Mouse (Mus musculus) hindbrain, embryonic 12.5 days (tissue): ENCODE measurements at regions not wholly inside any gene's neighbourhood (a gene's known extent, or its start where the extent isn't known, plus 50 kb on each side); places are given as distances from the start of the nearest gene placed in this dataset.

Source experiments
- ATAC-seq: fragments of 200-750 bp; cut with Nextera tagmentation; 2 replicates; pipeline ENCODE4 v1.8.0; 2017; ENCODE audit warnings: moderate TSS enrichment; ENCODE audit not compliant: low FRiP score
- H3K27ac ChIP-seq: fragments of 300-500 bp; sonication (generic); 2 replicates; pipeline ENCODE4 v1.5.1; 2016; ENCODE audit warnings: mild to moderate bottlenecking
- H3K27me3 ChIP-seq: fragments of 300-500 bp; sonication (generic); 2 replicates; pipeline ENCODE4 v1.6.1; 2016; ENCODE audit warnings: mild to moderate bottlenecking
- H3K36me3 ChIP-seq: fragments of 300-500 bp; sonication (generic); 2 replicates; pipeline ENCODE4 v1.6.1; 2016; ENCODE audit warnings: mild to moderate bottlenecking
- H3K4me1 ChIP-seq: fragments of 300-500 bp; sonication (generic); 2 replicates; pipeline ENCODE4 v1.6.1; 2016
- H3K4me2 ChIP-seq: fragments of 300-500 bp; sonication (generic); replicated peaks from 2 replicates; pipeline ENCODE4 v1.6.1; 2016; ENCODE audit warnings: mild to moderate bottlenecking
- H3K4me3 ChIP-seq: fragments of 300-500 bp; sonication (generic); 2 replicates; pipeline ENCODE4 v1.5.1; 2016; ENCODE audit warnings: mild to moderate bottlenecking
- H3K9ac ChIP-seq: fragments of 300-500 bp; sonication (generic); 2 replicates; pipeline ENCODE4 v1.6.1; 2016; ENCODE audit warnings: mild to moderate bottlenecking, moderate library complexity
- H3K9me3 ChIP-seq: fragments of 300-500 bp; sonication (generic); replicated peaks from 2 replicates; pipeline ENCODE4 v1.6.1; 2016; ENCODE audit warnings: mild to moderate bottlenecking
- WGBS: fragments of 180-500 bp; shearing (Covaris S2); methylation state at CpG from one replicate; pipeline ENCODE4 v1.1.7; 2016; 5-methylcytosine and 5-hydroxymethylcytosine counted together

DNA sequence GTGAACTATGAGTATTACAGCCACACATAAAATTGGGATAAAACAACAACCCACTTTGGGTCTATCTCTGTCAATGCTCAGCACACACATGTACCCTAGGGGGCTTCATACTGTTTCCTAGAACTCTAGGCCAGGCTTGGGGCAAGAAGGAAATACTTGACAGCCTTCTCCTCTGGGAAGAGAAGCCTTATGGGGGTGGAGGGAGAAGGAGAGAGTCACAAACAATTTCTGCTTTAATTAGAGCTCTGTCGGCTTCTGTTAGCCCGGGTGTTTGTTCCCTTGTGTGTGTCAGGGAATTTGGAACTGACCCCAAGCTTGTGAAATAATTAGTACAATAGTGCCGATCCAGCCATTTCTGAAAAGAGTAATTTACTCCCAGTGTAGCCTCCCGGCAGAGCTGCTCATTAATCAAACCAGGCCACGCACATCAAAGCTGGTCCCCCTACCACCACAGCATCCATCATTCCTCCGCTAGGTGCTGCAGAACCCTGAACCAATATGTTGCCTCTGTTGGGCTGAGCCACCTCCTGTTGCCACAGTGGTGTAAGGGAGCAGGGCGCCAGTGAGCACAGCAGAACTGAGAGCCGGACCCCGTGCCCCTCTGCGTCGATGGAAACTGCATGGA, 307.3 kb downstream of the Tmem114 start:
- peak; percentile 78 for ATAC-seq
- Histone ChIP-seq H3K9ac (no peak overlapping the region), H3K4me3 (no peak overlapping the region), H3K27me3 (no peaks in the 10 kb centered on the region), H3K9me3 (no peaks in the 10 kb centered on the region), H3K4me1 (no peaks in the 10 kb centered on the region), H3K27ac (no peak overlapping the region), H3K4me2 (no peak overlapping the region), H3K36me3 (no peaks in the 10 kb centered on the region)
- 47% methylated on average over 11 of the region's 11 CpGs for WGBS

DNA sequence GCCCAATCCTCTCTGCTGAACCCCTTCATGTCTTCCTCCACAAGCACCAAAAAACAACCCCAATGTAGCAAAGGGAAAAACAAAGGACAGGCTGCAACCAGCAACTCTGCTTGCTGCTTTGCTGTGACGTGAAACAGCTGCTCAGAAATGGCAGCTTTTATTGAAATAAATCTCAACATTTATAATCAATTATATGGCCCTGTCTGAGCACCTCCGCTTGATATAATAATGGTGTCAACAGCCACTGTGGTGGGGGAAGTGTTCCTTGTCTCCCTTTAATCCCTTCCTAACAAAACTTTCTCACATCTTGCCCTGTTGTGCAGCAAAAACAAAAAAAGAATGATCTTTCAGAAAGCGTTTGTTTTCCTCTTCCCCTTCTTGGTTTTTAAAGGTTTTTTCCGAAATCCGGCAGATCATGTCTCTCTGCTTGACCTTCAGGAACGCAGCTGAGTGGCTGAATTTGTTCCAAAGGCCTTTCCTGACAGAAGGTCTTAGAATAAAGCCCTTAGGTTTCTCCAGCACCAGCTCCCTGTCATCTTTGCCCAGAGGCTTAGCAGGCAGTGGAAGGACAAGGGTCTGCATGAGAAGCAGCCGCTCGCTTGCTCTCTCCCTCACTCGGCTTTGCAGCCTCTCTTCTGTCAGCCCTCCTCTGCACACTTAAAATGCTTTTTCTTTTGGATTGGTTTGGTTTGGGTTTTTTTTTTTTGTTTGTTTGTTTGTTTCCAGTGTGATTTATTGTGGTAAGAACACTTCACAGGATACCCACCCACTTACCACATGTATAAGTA, 313.4 kb downstream of the Tmem114 start:
- Histone ChIP-seq H3K27me3 (no peaks in the 10 kb centered on the region), H3K4me1 (no peaks in the 10 kb centered on the region), H3K27ac (no peak overlapping the region), H3K4me3 (no peak overlapping the region), H3K9ac (no peak overlapping the region), H3K9me3 (no peaks in the 10 kb centered on the region), H3K36me3 (no peaks in the 10 kb centered on the region), H3K4me2 (no peak overlapping the region)
- 61% methylated on average over 9 of the region's 9 CpGs for WGBS
- no peak for ATAC-seq

DNA sequence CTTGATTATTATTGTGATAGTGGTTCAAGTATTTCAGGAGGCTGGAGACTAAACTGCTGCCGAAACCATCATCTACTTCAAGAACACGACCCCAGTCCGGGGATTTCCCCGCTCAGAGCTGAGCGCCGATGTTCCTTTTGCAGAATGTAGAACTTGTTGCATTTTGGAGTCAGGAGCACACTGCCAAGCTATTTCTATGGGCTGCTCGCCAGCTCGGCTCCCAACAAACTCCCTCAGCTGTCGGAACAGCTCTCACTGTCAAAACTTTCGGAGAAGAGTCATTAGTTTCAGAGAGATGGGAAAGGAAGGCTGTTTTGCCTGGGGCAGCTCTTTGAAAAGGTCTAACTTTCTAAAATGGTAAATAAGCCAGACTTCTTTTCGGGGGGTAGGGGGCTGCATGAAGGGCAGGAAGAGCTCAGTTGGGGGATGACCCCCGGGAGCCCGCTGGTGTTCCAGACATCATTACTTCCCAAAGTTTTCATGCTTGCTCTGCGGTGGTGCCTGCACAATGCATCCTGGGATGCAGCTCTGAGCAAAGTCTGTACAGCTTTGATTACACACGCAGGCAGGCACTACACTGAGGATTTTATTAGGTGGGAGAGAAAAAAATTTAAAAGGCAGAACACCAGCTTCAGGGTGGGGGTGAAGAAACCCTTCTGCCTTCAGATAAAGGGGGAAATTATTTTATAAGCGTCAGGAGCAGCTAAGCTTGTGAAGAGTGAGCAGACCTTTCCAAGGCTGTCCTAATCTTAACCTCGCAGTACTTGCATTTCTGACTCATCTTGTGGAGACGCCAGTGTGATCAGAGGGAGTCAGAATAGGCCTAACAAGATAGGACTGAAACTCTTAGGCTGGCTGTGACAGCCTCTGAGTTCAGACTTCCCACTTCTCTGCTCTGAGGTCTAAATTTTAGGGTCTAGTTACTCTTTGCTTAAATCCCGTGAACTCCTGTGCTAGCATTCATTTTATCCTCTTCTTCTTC, 316.5 kb downstream of the Tmem114 start:
- Histone ChIP-seq H3K9me3 (no peaks in the 10 kb centered on the region), H3K4me1 (no peaks in the 10 kb centered on the region), H3K9ac (no peak overlapping the region), H3K27ac (no peak overlapping the region), H3K36me3 (no peaks in the 10 kb centered on the region), H3K4me3 (no peak overlapping the region), H3K4me2 (no peak overlapping the region), H3K27me3 (no peaks in the 10 kb centered on the region)
- ATAC-seq: no peak
- WGBS: 82% methylated on average over 19 of the region's 19 CpGs

DNA sequence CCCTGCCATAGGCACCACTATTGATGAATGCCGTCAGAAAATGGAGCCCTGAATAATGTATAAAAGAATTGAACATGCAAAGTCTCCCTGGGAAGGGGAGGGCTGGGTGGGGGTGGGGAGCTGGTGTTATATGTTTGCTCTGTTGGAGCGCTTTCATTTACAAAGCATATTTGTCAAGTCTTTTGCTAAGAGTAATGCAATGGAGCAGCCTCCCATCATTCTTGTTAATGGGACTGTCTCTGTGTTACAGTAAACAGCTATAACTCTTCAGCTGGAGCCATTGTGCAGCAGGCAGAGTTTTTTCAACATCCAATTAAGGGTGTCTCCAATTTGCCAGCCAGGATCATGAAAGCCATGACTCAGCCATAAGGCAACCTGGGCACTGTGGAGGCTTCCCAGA, 345.9 kb downstream of the Tmem114 start:
- no peaks in the 10 kb centered on the region for H3K36me3 ChIP-seq
- H3K9me3 ChIP-seq: no peaks in the 10 kb centered on the region
- H3K4me3 ChIP-seq: no peak overlapping the region
- H3K27ac ChIP-seq: no peak overlapping the region
- ATAC-seq: peak; percentile 66; the same call in 1 of the 2 replicates
- no peaks in the 10 kb centered on the region for H3K4me1 ChIP-seq
- no peak overlapping the region for H3K9ac ChIP-seq
- no peak overlapping the region for H3K4me2 ChIP-seq
- H3K27me3 ChIP-seq: no peaks in the 10 kb centered on the region
- WGBS: 53% methylated on average over 2 of the region's 2 CpGs

DNA sequence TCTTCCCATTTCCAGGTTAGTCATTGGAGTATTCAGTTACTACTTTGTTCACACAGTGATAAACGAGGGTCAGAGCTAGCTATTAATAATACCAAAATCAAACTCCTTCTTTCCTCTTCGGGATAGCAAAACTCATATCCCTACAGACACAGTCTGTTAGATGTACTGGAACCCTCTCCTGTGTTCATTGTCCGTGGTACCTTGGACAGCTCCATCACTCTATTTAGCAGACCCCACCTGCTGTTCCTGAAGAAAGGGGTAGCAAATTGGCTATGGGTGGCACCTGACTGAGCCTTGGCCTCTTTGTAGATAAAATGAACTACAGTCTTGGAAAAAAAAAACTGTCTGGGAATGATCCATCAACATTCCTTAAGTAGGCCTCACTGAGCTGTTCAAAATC, 346.5 kb downstream of the Tmem114 start:
- Histone ChIP-seq H3K27ac (no peak overlapping the region), H3K36me3 (no peaks in the 10 kb centered on the region), H3K4me2 (no peak overlapping the region), H3K9ac (no peak overlapping the region), H3K9me3 (no peaks in the 10 kb centered on the region), H3K4me1 (no peaks in the 10 kb centered on the region), H3K4me3 (no peak overlapping the region), H3K27me3 (no peaks in the 10 kb centered on the region)
- WGBS: 56% methylated on average over 3 of the region's 3 CpGs
- ATAC-seq: no peak

DNA sequence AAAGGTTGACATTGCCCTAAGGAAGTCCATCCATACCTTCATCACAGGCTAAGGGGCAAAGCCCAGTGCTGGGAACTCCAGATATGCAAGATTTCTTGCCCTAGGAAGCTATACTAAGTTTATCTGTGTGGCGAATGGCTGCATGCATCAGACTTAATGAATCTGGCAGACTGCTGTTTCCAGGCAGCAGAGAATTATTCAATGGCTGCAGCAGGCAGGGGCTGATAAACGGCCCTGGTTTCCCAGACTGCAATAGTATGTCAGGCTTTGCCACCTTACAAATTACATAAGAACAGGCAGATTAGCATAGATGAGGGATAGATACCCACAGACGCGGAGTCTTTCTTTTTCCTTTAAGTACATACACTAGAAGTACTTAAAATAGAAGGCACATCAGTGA, 350.2 kb downstream of the Tmem114 start:
- H3K4me2 ChIP-seq: no peak overlapping the region

DNA sequence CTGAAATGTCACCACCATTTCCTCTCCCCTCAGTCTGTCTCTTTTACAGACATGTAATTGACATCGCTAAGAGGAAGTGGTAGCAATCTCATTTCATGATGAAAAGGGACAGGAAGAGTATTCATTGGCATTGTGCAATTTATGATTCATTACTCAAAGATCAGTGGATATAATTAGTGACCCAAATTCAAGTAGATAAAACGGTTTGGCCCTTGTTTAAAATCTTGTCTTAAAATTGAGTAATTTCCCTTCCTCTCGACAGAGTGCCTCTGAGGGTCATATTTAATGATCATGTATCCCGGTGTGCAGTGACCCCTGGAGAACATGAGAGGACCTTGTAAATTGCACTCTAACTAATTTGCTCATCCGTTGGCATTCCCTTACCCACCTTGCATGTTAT, 371.0 kb downstream of the Tmem114 start:
- no peak overlapping the region for H3K27ac ChIP-seq

More for the DNA sequence above, 350.2 kb downstream of the Tmem114 start:
- WGBS: 62% methylated on average over 4 of the region's 4 CpGs
- no peaks in the 10 kb centered on the region for H3K4me1 ChIP-seq
- H3K36me3 ChIP-seq: no peaks in the 10 kb centered on the region
- H3K4me3 ChIP-seq: no peak overlapping the region
- ATAC-seq: no peak
- H3K9ac ChIP-seq: no peak overlapping the region
- no peak overlapping the region for H3K27ac ChIP-seq
- H3K9me3 ChIP-seq: no peaks in the 10 kb centered on the region
- no peaks in the 10 kb centered on the region for H3K27me3 ChIP-seq

DNA sequence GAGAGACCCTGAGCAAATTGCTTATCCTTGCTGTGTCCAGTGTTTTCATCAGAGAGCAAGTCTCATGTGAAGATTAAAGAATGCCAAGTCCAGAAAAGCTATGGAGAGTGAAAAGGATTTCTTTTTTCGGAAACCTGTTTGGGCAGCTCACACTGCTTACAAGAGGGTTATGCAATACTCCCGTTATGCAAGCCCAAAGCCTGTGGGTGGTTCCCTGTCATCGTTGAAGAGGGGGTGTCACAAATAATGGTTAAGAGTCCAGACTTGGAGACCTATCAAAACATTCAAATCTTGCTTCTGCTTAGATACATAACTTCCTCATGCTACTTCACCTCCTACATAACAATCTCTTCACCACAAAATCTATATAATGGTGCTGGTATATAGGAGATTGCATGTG, 416.0 kb downstream of the Tmem114 start:
- no peaks in the 10 kb centered on the region for H3K9me3 ChIP-seq

More for the DNA sequence above, 371.0 kb downstream of the Tmem114 start:
- Histone ChIP-seq H3K4me2 (no peak overlapping the region), H3K4me3 (no peak overlapping the region), H3K36me3 (no peaks in the 10 kb centered on the region), H3K4me1 (no peaks in the 10 kb centered on the region), H3K9ac (no peak overlapping the region), H3K9me3 (no peaks in the 10 kb centered on the region), H3K27me3 (no peaks in the 10 kb centered on the region)
- WGBS: 69% methylated on average over 5 of the region's 5 CpGs
- ATAC-seq: no peak

DNA sequence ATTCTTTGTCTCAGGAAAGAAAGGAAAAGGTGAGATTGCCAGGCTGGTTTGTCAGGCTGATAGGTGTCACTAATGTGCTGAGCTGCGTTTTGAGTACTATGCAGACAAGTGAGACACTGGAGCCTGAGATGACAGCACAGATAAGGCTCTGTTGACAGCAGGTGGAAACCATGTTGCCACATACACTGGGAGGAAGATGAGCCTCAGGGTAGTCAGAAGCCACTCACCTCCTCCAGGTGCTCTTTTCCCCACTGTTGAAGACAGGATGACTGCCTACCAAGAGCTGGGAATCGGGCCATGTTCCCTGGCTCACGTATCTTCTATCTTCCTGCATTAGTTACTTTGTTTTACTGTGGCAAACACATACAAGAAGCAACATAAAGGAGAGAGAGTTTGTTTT, 418.3 kb downstream of the Tmem114 start:
- ATAC-seq: no peak
- Histone ChIP-seq H3K27me3 (no peaks in the 10 kb centered on the region), H3K27ac (no peak overlapping the region), H3K36me3 (no peaks in the 10 kb centered on the region), H3K4me2 (no peak overlapping the region), H3K4me1 (no peaks in the 10 kb centered on the region), H3K9me3 (no peaks in the 10 kb centered on the region), H3K9ac (no peak overlapping the region), H3K4me3 (no peak overlapping the region)
- 84% methylated on average over 3 of the region's 3 CpGs for WGBS

More for the DNA sequence above, 416.0 kb downstream of the Tmem114 start:
- no peaks in the 10 kb centered on the region for H3K27me3 ChIP-seq
- H3K4me1 ChIP-seq: no peaks in the 10 kb centered on the region
- 76% methylated on average over 3 of the region's 3 CpGs for WGBS
- no peaks in the 10 kb centered on the region for H3K36me3 ChIP-seq
- H3K4me2 ChIP-seq: no peak overlapping the region
- no peak for ATAC-seq
- no peak overlapping the region for H3K9ac ChIP-seq
- no peak overlapping the region for H3K27ac ChIP-seq
- no peak overlapping the region for H3K4me3 ChIP-seq

DNA sequence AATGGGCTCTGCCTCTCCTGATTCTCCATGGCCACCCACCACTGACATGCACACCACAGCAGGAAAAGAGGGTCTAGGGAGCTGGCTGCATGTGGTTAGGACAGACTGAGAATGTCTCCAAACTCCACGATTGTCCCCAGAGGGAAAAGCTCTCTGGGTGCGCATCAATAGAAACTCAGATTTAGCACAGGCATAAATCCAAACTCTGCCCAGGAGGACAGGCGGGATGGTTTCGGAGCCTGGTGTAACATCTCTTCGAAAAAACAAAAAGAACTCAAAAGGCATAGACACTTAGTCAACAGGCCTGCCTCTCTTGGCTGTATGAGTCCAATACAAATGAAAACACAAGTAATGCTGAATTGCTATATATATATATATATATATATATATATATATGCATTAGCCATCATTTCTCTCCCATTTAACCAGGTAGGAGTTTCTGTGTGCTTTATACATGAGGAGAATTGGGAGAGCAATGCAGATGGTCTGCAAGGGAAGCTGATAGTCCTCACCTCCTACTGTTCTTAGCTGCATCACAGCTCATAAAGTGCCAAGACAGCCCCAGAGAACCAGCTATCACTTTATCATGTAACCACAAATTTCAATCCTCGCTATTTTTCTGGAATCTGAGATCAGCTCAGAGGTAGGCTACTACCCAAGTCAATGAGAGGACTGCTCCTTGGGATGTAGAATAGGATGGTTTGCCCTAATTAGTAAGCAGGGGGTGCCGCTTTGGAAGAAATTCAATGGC, 422.4 kb downstream of the Tmem114 start:
- H3K4me2 ChIP-seq: no peak overlapping the region
- 91% methylated on average over 7 of the region's 7 CpGs for WGBS
- H3K27ac ChIP-seq: no peak overlapping the region
- H3K4me1 ChIP-seq: no peaks in the 10 kb centered on the region
- H3K9me3 ChIP-seq: 0 out of 2 replicates have a peak, but pooled peaks cover 2% of the 10 kb centered on the region
- ATAC-seq: no peak
- H3K36me3 ChIP-seq: no peaks in the 10 kb centered on the region
- no peak overlapping the region for H3K9ac ChIP-seq
- H3K4me3 ChIP-seq: no peak overlapping the region
- no peaks in the 10 kb centered on the region for H3K27me3 ChIP-seq

DNA sequence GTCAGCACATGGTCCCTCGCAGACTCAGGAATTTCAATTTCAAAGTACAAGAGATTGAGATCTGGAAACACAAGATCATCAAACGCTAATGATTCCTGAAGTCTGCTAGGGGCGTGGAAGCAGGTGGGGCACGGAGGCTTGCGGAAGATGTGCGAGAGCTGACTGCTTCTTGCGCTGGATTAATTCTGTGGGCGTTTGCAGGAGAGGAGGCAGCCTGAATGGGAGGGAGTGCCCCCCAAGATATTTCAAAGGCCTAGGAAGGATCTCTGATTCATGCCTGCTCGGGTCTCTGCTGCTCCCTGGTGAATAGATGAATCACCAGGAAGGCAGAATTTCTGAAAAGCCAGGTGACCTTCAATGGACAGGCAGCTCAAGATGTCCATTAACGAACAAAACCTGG, 442.1 kb downstream of the Tmem114 start:
- ATAC-seq: no peak
- no peaks in the 10 kb centered on the region for H3K9me3 ChIP-seq
- H3K9ac ChIP-seq: no peak overlapping the region
- H3K4me1 ChIP-seq: no peaks in the 10 kb centered on the region; the same call in none of the 2 replicates
- H3K4me2 ChIP-seq: no peak overlapping the region
- no peak overlapping the region for H3K4me3 ChIP-seq
- H3K36me3 ChIP-seq: no peaks in the 10 kb centered on the region
- no peaks in the 10 kb centered on the region for H3K27me3 ChIP-seq
- no peak overlapping the region for H3K27ac ChIP-seq
- 51% methylated on average over 10 of the region's 10 CpGs for WGBS
